Mouse (Mus musculus) MN1 (cell line): Measurements from ENCODE around the gene C1ra.
"Not testable (repeated sequence)": the region's sequence is repeated elsewhere in the genome, so short reads cannot be mapped to it uniquely, and the experiment has no call there.

Experiments
- DNase-seq: peaks from one replicate; pipeline ENCODE4 v3.0.0-alpha.2; 2016; ENCODE audit warnings: low spot score

Gene C1ra

DNA sequence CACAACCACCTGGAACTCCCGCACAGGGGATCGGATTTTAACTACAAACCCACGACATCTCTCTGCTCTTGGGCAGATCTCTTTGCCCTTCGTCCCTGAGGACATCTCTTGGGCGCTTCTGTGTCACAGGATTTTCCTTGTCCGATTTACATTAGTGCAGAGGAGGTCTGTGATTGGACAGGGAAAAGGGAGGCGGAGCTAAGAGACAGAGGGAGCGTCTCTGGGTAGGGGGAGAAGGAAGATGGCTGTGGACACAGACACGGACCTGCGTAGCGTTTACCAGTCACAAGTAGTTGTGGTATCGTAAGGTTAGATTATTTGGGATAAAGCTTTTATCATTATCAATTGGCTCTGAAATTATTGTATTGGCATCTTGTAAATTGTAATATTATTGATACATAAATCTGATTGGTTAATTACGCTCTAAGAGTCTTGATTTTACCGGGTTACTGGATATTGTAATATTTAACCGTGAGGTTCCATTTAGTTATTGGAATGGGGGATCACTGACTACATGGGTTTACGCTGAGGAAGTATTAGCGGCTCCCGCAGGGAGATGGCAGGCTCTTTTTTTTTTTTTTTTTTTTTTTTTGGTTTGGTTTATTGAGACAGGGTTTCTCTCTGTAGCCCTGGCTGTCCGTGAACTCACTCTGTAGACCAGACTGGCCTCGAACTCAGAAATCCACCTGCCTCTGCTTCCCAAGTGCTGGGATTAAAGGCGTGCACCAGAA lies 26.6 kb upstream of the C1ra start:
- peak; percentile 48 for DNase-seq

- no peak for DNase-seq
These were observed 24.7 kb upstream of the C1ra start for GRCm38 (mm10) chr6:124487509-124487908.

GRCm38 (mm10) chr6:124488952-124489351 lies 23.3 kb upstream of the C1ra start:
- DNase-seq, result no peak

DNA sequence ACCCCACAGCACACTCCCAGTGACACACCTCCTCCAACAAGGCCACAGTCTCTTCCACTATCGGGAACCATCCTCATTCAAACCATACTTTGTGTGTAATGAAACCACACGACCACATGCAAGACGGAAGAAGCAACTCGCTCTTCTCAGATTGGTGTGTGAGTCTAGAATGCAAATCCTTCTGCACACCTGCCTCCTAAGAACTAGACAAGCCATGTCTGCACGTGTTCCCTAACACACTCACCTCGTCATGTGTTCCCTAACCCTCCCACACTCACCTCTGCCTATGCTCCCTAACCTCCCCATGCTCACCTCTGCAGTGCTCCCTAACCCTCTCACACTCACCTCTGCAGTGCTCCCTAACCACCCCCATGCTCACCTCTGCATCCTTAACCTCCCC lies 20.8 kb upstream of the C1ra start:
- DNase-seq, result no peak

GRCm38 (mm10) chr6:124492842-124493561 lies 19.2 kb upstream of the C1ra start, which contains the start of gene C1rl:
Gene C1rl (plus strand): TSS chr6:124493113.
- peak; percentile 74 for DNase-seq

- DNase-seq, result no peak
These were observed 18.3 kb upstream of the C1ra start for GRCm38 (mm10) chr6:124493886-124494285.

GRCm38 (mm10) chr6:124496054-124496453 lies 16.2 kb upstream of the C1ra start:
- no peak for DNase-seq

DNA sequence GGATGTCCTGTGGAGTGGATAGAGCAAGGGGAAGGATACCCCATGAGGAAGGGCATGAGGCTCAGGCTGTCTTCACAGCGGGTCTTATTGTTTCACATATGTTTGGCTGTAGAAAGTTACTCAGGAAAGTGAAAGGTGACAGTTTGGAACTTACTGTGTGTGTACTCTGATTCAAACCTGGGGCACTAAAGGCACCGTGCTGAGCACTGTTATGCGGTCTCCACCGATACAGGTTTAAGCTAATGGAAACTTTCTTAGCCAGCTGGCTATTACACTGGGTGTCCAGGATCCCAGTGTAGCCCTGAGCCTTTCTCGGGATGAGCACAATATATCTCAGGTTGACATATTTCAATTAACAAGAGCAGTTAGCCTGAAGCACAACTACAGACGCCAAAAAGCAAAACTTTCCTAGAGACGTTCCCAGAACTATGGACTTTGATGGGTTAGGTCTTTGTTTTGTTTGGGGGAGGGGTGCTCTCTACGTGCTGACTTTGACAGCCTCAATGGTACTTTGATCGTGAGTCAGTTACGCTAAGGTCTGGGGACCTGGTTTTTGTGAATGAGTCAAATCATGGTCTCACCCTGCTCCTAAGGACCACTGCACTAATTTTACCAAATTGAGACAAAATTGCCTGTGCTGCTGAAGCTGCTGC lies 12.2 kb upstream of the C1ra start:
- DNase-seq, result no peak

GRCm38 (mm10) chr6:124501473-124501872 lies 10.7 kb upstream of the C1ra start:
- no peak for DNase-seq

DNA sequence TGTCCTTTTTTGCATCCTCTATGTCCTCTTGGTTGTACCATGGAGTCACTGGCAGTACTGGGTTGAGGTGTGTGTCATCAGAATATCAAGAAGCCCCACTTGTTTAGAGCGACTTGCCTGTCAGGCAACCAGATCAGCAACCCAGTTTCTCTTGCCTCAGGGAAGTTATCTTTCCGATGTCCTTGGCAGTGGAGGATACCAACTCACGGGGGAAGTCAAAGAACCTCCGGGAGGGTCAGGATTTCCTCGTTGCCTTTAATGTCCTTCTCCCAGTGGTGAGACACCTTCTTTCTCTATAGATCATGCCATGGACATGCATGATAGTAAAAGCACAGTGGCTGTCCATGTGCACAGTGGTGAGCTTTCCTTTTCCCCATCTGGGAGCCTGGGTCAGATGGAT lies 10.2 kb upstream of the C1ra start:
- DNase-seq, result no peak

DNA sequence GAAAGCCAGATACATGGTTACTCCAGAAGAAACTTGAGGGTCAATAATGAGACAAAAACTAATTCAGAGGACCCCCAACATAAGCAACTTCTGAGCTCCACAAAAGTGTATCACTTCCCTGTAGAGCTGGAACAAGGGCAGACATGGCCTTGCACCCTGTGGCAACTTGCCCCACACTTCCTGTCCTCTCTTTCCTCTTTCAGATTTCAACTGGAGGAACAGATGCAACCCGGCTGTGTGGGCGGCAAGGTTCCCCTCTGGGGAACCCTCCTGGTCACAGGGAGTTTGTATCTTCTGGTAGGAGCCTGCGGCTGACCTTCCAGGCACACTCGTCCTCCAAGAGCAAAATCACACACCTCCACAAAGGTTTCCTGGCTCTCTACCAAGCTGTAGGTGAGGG lies 7.2 kb upstream of the C1ra start:
- DNase-seq, result no peak

DNA sequence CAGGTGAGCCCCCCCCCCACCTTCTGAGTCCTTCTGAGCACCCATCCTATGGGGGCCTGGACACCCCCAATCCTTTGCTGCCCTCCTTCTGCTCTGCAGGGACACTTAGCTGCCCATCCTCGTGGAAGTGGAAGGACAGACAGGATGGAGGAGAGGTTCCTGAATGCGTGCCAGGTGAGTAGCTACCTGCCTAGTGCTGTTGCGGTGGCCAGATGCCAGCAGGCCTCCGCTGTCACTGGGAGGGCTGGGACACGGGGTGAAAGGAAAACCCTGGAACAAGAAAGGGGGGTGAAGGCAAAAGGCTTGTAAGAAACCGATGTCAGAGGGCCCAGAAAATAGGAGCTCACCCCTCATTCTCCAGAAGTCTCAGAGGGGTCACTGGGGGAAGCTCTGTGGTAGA lies 5.2 kb upstream of the C1ra start:
- DNase-seq, result no peak

DNA sequence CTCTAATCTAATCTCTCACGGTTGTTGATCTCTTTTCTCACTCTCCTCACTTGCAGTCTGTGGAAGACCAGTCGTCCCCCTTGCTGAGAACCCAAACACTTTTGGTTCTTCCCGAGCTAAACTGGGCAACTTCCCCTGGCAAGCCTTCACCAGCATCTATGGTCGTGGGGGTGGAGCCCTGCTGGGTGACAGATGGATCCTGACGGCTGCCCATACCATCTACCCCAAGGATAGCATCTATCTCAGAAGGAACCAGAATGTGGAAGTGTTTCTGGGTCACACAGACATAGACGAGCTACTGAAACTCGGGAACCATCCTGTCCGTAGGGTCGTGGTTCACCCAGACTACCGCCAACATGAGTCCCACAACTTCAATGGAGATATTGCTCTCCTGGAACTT lies 3.9 kb upstream of the C1ra start:
- no peak for DNase-seq

- DNase-seq, result not testable (repeated sequence)
These were observed 3.0 kb upstream of the C1ra start for GRCm38 (mm10) chr6:124509192-124509591.

DNA sequence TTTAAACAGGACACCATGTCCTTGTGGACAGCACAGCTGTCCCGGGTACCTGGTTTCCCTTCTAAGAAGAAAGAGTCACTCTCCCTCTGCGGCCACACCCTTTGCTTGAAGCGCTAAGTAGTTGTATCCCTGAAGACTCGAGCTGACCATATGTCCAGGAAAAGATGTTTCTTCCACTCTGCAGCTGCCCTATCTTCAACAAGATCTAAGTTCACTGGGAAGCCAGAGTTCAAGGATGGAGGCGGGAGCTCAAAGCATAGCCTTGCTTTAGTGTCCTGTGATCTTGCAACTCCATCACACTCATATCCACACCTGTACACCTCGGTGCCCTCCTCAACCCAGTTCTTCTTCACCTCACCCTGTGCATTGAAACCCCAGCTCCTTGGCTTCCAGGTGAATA lies 269 bp upstream of the C1ra start:
- no peak for DNase-seq

- DNase-seq, result not testable (repeated sequence)
These were observed 5.5 kb downstream of the C1ra start for GRCm38 (mm10) chr6:124517733-124518132.

DNA sequence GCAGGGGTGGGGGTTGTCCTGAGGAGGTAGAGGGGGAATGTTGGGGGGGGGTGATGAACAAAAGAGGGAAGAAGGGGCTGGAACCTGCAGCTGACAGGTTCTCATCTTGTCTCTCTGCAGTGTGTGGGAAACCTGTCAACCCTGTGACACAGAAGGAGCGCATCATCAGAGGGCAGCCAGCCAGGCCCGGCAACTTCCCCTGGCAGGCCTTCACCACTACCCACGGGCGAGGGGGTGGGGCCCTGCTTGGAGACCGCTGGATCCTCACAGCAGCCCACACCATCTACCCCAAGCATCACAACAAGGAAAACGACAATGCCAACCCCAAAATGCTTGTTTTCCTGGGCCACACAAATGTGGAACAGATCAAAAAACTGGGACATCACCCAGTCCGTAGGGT lies 9.9 kb downstream of the C1ra start:
- not testable (repeated sequence) for DNase-seq

GRCm38 (mm10) chr6:124527881-124528280 lies 15.7 kb downstream of the C1ra start:
- DNase-seq, result no peak

DNA sequence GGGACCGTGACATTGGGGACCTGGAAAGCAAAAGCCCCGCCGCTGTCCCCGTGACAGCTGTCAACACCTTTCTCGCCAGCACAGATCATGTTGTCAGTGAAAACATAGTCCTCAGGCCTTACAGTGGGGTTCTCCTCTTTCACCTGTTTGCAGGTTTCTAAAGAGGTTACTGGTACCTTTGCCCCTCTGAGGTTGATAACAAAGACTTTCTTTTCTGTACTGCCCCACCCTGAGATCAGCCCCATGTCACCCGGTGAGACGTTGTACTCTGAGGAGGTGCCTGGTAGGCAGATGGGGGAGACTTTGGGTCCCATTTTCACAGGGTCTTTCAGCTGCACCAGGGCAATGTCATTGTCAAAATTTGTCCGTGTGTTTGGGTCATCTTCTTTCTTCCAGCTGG lies 18.9 kb downstream of the C1ra start:
- DNase-seq, result no peak

GRCm38 (mm10) chr6:124536125-124536829 lies 24.1 kb downstream of the C1ra start:
- not testable (repeated sequence) for DNase-seq

GRCm38 (mm10) chr6:124541176-124541575 lies 29.0 kb downstream of the C1ra start:
- DNase-seq, result not testable (repeated sequence)

DNA sequence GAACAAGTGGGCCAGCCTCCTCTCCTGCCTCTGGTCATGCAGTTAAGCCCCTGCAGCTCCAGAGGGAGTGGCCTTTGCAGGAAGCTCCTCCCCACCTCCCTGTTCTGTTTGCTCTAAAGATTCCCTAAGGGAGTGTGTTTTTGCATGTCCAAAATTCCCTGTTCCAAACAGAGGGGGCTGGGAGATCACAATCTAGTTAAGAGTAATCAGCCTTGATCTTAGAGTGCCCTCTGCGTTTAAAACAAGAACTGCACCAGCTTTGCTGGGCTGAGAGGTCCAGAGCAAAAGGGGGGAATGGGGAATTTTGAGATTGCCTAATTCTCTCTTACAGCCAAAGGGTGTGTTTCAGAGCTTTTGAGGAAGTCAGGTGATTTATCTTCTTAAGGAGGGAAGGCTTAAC lies 30.1 kb downstream of the C1ra start, which contains the start of gene C1s1:
TSS of gene C1s1 (minus strand) at position 76 of the 400 bp plus-strand sequence.
- not testable (repeated sequence) for DNase-seq
